Mouse (Mus musculus) layer of hippocampus, postnatal 14 days (tissue): ENCODE data around the gene Ptprr. TPM values are rescaled to one million over a fixed set of nuclear protein-coding genes. Genes with fewer than 3 reads are reported as not detected.
A peak's percentile ranks its signal among the peaks of the same experiment; 100 is the strongest.

Experiments
- DNase-seq, 2 experiments: peaks; one replicate each; pipeline ENCODE4 v3.0.0; 2021 to 2022; ENCODE audit warnings: low spot score in 2 of 2, mixed read lengths in 1 of 2
- total RNA-seq, 2 experiments: library from RNA; stranded (reverse); gene quantifications; 2 replicates each; pipeline ENCODE4 v1.2.3; 2021

Gene Ptprr
- total RNA-seq, 2 experiments from 2014 or later: 22.2 to 23.2 TPM

DNA sequence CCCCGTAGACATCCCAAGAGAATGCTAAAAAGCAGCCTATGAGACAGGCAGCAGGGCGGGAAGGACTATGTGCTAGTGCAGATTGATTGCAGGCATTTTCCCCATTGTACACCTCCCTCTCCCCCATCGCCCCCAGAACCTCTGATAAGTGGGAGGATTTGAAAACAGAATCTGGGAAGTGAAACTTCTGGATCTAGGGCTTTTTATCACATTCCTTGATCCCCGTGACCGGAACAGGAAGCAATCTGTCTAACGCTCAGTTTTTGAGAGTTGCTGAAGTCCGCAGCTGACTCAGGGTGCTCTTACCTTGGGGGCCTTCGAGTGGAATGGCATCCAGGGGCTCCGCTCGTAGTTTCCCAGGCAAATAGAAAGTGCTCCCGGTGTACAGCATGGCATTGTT is 246.5 kb downstream of the Ptprr start:
- no peak for DNase-seq

DNA sequence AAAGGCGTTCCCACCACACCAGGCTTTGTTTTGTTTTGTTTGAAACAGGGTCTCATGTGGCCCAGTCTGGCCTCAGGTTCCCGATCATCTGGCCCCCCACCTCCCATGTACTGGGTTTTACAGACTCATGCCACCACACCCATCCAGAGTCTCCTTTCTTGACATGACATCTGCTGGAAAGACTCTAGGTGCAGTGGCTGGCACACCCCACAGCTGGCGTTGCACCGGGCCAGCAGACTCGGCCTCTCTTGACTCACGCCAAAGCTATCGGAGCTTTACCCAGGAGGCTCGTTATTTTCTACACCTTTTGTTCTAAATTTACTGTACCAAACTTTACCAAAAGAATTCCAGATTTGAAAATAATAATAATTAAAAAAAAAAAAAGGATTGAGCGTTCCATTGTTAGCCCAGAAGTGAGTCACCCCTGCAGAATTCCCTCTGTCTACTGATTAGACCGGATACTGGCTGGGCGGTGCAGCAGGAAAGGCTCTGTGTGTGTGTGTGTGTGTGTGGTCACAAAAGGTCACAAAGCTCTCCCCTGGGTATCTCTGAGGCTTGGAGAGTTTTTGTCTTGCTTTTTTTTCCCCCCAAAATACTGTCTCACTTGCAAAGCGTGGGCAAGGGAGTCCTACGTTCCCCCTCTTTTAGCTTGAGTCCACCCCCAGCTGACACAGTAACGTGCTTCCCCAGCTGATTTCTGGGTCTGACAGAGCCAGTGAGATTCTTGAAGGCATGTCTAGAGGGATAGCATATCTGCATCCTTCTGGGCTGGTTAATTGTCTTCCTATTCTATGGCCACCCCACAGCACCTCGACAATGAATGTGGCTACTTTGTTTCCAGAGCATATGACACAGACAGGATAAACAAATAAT is 248.8 kb downstream of the Ptprr start:
- no peak for DNase-seq

DNA sequence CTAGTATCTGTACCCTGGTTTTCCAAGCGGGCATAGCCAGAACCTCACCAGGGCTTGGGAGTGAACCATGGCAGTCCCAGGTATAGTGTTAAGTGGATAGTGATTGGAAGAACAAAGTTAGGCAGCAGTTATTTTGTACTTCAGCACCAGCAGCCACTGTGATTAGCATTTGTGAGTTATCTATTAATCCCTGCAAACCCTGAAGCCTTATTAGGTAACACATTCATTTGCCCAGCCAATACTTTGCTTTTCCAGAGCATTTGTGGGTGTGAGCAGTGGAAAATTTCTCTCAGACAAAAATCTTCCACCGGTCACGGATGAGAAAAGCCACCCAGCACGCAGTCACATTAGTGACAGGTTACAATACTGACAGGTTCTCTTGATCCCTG is 249.4 kb downstream of the Ptprr start:
- DNase-seq: no peak

DNA sequence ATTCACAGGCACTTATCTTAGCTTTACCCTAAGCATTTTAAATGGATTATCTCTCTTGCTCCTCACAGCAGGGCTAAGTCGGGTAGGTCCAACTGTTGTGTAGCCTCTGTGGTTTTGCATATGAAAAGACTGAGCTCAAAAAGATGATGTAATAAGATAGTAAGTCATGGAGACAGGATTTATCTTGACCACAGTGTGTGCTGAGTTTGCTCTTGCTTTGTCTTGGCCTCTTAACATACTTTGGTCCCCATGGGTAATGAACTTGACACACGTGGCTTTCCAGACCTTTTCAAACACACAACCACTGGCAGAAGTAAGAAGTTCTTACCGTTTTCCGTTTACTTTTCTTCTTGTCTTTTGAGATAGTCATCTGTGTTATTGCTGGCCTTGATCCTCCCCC is 250.3 kb downstream of the Ptprr start:
- DNase-seq: no peak

DNA sequence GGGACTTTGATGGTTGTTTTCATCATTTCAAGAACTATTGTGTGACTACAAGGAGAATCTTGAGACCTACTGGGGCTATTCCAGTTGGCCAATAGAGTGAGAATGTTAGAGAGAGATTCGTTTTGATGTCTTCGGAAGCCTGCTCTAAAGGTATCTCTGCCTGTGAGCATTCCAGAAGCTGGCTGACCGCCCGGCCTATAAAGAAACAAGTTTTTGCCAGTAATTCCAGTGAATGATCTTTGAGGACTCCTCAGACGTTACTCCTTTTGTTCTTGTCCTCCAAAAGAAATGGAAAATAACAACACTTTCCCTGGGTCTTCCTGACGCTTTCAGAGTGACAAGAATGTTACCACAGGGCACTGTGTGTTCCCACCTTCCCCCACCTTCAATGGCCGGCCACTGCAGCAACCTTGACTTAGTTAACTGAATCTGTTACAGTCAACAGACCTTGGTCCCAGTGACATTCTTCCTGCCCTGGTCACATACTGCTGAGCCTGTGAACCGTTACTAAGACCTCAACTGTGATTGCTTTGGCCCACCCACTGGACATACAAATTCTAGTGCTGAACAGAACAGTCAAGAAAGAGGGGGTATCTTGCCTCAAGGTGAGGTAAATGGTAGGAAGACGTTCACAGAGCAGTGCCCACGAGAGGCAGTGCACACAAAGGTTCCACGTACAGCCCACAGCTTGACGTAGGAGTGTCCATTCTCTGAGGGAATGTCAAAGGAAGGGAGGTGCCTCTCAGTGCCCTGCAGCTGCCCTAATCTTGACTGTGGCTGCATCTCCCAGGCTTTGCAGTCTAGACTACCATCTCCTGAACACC is 252.8 kb downstream of the Ptprr start:
- no peak for DNase-seq

DNA sequence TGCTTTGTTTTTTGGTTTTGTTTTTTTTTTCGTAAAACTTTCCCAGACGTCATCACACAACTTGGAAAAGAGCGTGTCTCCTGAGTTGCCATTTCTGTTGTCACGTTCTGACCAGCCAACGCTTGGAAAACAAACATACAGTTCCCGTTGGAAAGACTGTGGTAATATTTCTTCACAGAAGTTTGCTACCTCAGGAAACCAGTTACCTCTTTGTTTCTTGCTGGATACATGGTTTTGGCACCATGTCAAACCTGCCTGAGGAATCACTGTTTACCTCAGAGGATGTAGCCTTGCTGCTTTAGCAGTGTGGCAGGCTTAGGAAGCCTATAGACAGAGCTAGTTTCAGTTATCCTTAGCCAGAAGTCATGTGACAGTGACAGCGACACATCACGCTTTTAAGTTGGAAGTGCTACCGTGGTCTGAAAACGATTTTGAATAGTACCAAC is 253.5 kb downstream of the Ptprr start:
- DNase-seq: no peak

DNA sequence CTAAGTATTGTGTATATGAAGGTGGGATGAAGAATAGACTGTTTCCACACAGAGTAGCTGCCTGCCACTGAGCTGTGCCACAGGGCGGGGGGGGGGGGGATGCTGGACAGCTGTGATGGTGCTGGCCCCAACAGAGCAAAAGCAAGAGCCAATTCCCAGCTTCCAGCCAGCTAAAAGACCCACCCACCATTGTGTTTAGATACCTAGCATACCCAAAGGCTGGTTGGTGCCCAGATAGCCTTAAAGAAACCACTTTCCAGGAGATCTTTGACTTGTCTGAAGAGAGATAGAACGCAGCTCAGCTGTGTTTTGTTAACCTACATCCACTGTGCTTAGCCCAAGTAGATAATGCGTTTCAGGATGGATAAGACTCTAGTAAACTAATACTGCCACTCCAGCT is 254.1 kb downstream of the Ptprr start:
- no peak for DNase-seq

DNA sequence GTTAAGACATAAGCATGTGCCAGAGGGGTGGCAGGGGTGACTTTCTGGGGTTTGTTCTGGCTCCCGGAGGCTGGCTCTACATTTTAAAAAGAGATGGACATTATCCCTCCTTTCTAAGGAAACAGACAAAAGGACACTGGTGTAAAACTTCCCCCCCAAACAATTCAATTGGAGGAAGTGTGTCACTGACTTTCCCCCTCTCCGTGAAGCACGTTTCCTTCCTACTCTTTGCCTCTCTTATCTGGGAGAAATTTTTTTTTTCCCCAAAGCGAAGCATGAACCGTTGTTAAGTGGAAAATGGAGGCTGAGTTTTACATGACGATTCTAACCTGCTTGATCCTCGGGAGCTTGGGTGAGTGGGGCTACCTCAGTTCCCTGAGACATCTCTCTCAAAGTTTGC is 257.3 kb downstream of the Ptprr start, which contains the start of gene Ptprb:
Gene Ptprb, plus strand, starts transcription at position 244 of the 400 bp plus-strand sequence.
- DNase-seq: no peak

DNA sequence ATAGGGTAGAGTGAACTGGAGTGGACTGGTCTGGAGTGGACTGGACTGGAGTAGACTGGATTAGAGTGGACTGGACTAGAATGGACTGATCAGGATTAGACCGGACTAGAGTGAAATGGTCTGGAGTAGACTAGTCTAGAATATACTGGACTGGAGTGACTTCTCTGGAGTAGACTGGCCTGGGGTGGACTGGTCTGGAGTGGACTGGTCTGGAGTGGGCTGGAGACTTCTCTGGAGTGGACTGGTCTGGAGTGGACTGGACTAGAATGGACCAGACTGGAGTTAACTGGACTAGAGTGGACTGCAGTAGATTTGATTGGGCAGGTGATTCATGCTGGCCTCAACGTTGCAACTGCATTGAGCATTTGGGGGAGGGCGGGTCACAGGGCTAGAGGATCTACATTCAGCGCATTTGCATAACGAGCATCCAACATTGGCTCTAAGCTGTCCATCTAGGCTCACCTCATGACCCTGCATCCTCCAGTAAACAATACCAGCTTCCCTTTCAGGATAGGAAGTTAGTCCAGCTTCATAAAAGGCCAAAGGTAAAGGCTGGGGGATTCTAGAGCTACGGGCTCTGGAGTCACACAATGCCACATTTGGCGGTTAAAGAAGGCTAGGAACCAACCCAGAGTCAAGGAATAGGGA is 268.8 kb downstream of the Ptprr start:
- DNase-seq: no peak

DNA sequence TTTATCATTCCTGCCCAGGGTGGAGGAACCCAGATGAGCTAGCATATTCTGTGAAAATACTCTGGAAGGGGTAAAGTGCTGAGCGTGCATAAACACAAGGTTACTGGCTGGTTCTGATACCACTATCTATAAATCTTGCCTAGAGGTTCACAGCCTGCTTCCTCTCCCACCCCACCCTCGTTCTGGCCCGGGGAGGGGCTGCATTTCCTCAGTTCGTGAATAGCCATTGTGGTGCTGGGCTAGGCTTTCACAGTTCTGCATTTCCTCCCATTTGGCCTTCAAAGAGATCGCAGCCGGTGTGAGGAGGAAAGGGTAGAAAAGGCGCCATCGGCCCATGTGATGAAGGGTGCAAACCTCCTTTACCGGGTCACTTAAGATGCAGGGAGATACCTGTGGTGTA is 270.1 kb downstream of the Ptprr start:
- no peak for DNase-seq

DNA sequence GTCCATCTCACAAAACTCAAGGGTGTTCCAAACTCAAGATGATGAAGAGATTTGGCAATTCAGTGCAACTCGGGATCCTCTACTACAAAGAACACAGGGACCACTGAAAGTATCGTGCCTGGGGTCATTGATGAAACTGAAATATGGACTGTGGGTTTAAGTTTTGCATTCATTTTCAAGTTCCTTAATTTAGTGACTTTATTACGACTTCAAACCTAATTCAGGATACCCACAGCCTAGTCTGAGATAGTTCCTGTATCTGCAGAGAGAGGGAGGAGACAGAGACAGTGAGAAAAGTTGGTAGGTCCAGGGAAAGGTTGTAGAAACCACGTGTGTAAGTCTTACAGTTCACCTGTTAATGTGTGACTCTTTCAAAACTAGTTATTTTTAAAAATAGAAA is 272.5 kb downstream of the Ptprr start:
- DNase-seq: no peak

DNA sequence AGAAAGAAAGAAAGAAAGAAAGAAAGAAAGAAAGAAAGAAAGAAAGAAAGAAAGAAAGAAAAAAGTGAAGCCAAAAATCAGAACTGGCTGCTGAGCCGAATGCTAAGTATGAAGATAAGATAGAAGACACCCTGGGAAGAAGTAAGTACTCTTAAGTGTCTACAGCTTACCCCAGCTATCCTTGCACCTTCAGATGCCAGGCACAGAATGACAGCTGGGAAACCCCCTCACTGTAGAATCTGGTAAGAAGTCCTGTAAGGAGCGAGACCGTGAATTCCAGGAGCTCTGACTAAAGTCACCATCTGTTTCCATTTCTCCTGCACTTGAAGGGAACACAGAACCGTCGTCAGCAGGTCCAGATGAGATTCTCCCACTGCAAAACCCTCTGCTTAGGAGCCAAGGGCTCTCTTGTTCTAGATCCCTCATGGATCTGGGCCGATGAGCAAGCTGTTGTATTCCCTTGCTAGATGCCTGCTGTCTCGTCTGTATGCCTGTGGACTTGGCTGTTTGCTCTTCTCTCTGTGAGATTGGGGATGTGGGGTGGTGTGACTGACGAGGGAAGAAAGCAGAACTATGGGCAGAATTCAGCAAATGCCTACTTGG is 273.2 kb downstream of the Ptprr start:
- DNase-seq: peak; percentile 24 to 27

DNA sequence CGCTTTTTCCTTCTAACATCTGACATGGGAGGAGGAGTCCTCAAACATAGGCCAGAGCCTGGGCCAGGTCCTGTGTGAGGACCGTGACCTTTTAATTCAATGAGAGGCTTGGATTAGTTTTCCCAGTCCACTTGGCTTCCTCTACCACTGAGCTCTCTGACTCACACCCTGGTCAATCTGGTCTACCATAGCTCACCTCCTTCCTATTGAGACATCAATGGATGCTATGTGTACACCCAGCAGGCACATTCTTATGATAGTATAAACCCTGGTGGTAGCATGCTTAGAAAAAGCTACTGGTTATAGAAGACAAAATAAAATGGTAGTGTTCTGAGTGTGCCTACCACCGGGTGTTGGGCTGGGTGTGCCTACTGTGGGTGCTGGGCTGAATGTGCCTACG is 278.4 kb downstream of the Ptprr start:
- no peak for DNase-seq

DNA sequence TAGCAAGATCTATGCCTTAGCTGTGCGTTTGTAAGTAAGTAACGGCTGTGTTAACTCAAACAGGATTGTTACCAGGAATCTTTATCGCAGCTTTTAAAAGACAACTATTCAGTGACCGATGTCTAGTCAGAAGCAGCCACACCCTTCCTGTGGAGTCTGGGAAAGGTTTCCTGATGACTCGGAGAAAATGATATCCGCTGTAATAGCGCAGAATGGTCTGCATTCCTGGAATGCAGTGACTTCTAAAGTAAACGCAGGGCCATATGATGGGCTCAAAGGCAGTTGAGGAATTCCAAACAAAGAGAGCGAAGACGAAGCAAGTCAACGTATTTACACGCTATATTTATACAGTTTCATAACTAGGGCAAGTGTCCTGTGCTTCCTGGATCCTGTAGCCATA is 279.8 kb downstream of the Ptprr start:
- no peak for DNase-seq

DNA sequence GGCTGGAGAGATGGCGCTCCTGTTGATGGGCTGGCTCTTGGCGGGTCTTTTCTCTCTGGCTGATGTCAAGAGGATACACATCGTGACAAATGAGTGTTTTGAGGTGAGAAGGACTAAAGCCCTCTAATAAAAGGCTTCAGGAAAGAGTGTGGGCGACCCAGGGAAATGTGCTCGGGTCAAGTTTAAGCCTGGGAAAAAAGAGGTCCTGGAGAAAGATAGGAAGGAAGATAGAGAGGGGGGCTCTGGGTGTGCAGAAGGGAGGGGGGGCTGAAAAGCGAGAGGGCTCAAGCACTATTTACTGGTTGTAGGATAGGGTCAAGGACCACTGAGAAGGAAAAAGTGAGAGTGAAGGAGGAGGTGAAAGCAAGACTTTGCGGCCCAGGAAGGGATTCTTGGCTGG is 282.8 kb downstream of the Ptprr start:
- DNase-seq: no peak

DNA sequence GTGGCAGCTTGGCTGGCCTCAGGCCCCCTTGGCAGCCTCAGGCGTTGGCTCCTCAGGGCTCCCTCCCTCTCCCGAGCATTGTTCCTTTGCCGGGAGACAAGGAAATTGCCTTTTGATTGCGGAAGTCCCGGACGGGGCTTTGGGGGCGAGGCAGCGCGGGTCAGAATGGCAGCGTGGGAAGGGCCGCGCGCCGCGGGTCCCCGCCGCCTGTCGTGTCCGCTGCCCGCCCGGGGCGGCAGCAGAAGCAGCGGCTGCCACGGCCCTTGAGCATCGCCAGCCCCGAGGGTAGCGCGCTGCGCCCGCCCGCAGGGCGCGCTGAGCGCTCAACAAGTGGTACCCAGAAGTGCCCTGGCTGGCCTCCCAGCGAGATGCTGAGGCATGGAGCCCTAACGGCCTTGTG is 283.2 kb downstream of the Ptprr start:
- no peak for DNase-seq

DNA sequence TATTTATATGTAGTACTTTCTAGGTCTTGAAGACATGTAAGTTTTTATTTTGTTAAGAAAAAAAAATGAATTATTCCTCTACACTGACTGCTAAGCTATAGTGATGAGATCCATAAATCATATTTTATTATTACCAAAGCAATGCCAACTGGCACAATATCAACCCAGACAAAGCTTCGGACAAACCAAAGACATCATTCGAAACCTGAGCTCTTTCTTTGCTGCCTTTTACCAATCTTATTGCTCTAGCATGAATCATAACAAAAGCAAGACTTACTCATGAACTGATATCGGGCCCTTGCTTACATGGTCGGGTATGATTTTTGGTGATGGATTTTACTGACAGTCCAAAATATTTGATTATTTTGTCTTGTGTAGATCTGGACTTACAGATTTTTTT is 286.3 kb downstream of the Ptprr start:
- DNase-seq: no peak

DNA sequence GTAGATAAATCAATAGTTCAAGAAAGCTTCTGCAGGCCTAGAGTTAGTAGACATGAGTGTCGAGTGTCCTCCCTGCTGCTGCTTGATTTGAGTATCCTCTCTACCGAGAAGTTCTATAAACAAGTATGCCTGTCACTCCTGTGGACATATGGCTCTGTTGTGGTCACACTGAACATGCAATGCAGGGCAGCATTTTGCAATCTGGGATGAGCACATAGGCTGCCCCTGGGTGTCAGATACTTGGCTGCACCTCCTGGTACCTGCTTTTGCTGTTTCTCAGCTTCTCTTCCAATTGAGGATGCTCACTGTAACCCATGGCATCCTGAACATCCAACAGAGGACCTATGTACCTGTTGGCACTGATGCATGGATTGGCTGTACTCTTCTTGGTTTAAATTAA is 291.4 kb downstream of the Ptprr start:
- no peak for DNase-seq

DNA sequence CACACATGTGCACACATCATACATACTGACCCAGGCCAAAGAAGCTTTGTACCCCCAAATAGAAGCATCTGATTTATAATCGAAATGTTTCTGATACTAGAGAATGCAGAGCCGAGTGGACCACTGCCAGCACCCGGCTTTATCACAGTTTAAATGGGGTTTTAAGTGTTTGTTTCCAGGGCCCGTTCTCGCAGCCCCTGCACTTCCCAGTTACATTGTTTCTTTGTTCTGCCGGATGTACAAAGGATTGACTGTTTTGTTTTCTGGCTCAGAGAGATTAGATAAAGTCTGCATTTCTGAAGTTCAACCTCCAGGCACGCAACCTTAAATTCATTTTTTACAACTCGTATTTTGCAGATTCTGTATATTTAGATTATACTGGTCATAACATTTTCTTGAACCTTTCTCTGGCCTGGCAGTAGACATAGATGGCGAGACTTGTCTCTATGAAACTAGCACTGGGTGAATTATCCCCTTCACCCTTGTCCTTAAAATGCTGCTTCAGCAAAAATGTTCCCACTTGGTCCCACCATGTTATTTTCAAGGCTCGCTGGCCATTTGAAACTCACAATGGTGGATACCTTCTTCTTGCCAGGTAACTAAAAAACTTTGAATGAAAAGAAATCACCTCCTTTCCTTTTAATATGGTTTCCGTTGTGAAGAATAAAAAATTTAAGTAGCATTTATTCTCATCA is 292.6 kb downstream of the Ptprr start:
- DNase-seq: no peak

DNA sequence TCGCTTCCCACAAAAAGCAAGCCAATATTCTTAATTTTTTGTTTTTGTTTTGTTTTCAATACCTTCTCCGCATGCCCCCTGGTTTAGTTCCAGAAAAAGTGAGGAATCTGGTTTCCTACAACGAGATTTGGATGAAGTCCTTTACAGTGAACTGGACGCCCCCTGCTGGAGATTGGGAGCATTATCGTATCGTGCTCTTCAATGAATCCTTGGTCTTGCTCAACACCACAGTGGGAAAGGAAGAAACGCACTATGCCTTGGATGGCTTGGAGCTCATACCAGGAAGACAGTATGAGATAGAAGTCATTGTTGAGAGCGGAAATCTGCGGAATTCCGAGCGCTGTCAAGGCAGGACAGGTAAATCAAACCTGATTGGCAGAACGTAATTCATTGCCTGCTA is 301.2 kb downstream of the Ptprr start:
- peak; percentile 76 to 86 for DNase-seq
